In the genomic region with DNA sequence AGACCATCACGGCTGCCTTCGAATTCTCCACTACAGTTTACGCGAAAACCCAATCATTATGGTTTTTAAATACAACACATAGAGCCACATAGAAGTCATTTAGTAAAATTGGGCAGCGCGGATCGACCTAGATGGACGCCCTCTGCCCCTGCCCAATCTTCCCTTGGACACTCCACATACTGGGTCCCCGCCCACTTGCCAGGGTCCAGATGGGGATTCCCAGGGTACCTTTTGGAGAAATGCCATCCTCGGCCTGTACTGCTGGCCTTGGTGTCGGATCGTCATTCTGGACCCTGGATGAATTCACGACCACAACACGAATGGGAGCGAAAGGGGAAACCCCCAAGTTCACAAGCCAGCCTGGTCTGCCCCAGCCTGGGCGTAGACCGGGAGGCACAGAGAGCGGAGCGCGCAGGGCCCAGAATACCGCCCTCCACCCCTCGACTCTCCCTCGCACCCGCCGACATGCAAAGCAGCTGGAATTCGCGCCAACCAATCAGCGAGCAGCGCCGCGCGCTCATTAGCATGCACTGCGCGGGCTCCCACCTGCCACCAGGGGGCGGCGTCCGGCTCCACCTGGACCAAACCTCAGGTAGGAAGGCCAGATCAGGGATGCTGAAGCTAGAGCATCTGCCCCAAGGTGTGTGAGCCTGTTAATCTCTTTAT, we compare ENCODE assay signal across 8 mouse cellular contexts. TPM values are rescaled to one million over a fixed set of nuclear protein-coding genes. Genes with fewer than 3 reads are reported as not detected.
A peak's percentile ranks its signal among the peaks of the same experiment; 100 is the strongest.
DNase-seq lines count a peak whose midpoint lies in the region; ATAC-seq lines count a peak whose summit lies in the region.

A gene (minus strand): TSS at position 420 of the 666 bp plus-strand sequence.

- WGBS in embryonic facial prominence, embryonic 10.5 days: 5% methylated on average over 37 of the region's 37 CpGs
- 5% methylated on average over 37 of the region's 37 CpGs for WGBS in intestine, embryonic 15.5 days

- peaks cover 67% of the 10 kb centered on the region for H3K27me3 ChIP-seq in embryonic facial prominence, embryonic 10.5 days (replicated peaks; ENCODE audit: low read depth, poor library complexity, severe bottlenecking)
- no peaks in the 10 kb centered on the region for H3K27me3 ChIP-seq in intestine, embryonic 15.5 days (replicated peaks)

- H3K9ac ChIP-seq in intestine, embryonic 15.5 days: peak within 1 kb of the TSS; percentile 26

- H3K27ac ChIP-seq in embryonic facial prominence, embryonic 10.5 days (replicated peaks): peak within 1 kb of the TSS; percentile 8; the same call in 1 of the 2 replicates
- H3K27ac ChIP-seq in intestine, embryonic 15.5 days: no peak within 1 kb of the TSS

- peak within 1 kb of the TSS; percentile 53 for H3K4me3 ChIP-seq in embryonic facial prominence, embryonic 10.5 days
- H3K4me3 ChIP-seq in intestine, embryonic 15.5 days (replicated peaks): peak within 1 kb of the TSS; percentile 38

- no peaks in the 10 kb centered on the region for H3K36me3 ChIP-seq in embryonic facial prominence, embryonic 10.5 days (replicated peaks)
- no peaks in the 10 kb centered on the region for H3K36me3 ChIP-seq in intestine, embryonic 15.5 days

- no peaks in the 10 kb centered on the region for H3K9me3 ChIP-seq in embryonic facial prominence, embryonic 10.5 days
- H3K9me3 ChIP-seq in intestine, embryonic 15.5 days: no peaks in the 10 kb centered on the region

- peaks cover 5% of the 10 kb centered on the region; the same call in 1 of the 2 replicates for H3K4me1 ChIP-seq in embryonic facial prominence, embryonic 10.5 days
- H3K4me1 ChIP-seq in intestine, embryonic 15.5 days (replicated peaks): no peaks in the 10 kb centered on the region; the same call in 1 of the 2 replicates

- intact Hi-C loops in left cerebral cortex, postnatal 14 days (cut with DNase I): no loop called here

- peak; percentile 100 for ATAC-seq in intestine, embryonic 15.5 days

- DNase-seq in adrenal gland, postnatal 14 days: peak; percentile 96
- DNase-seq in embryonic facial prominence, embryonic 10.5 days (ENCODE audit: low spot score): peak; percentile 94
- DNase-seq in gastrocnemius, postnatal 4 days (ENCODE audit: low spot score in 2 of 2): peak; percentile 73 to 92
- DNase-seq in left cerebral cortex, postnatal 14 days (ENCODE audit: low spot score in 2 of 2): peak; percentile 94
- peak; percentile 93 for DNase-seq in mesoderm, embryonic 11.5 days (ENCODE audit: low read depth, low spot score)
- peak; percentile 92 for DNase-seq in right cerebral cortex, postnatal 25 days
- DNase-seq in urinary bladder, postnatal 36 days (ENCODE audit: low spot score in 2 of 2): peak; percentile 86 to 91

- peak within 1 kb of the TSS; percentile 77 for H3K4me2 ChIP-seq in intestine, embryonic 15.5 days (replicated peaks)

RNA-seq across cellular contexts. Expression of the gene that starts here (rescaled TPM):
- total RNA-seq in adrenal gland, postnatal 14 days (2021): 4.5 and 7.4 TPM in 2 replicates
- polyA plus RNA-seq in embryonic facial prominence, embryonic 10.5 days (2016; fragmentation: Nextera tagmentation; extraction: Ambion mirVana): 1.8 TPM in 2 replicates
- total RNA-seq in gastrocnemius, postnatal 4 days (2021): 1 to 10 TPM; 1.8 to 1.9 TPM
- 3.6 and 4.2 TPM in 2 replicates for polyA plus RNA-seq in intestine, embryonic 15.5 days (2015; fragmentation: Nextera tagmentation; extraction: Ambion mirVana)
- total RNA-seq in left cerebral cortex, postnatal 14 days (2021): 10 to 100 TPM; 17.6 to 31.9 TPM
